In genomic region chr14:119895765-119896465, GRCm38 (mm10) we compare ENCODE assay signal across 13 mouse cellular contexts.
DNase-seq lines count a peak whose midpoint lies in the region; ATAC-seq and TF ChIP-seq lines count a peak whose summit lies in the region.
"Had no signal": no experiment of that assay in that cellular context is flagged by ENCODE, and none has a peak within 500 bp of the region (broad histone marks: within the 10 kb centered on the region; RNA-seq: fewer than 3 reads in every experiment).

No protein-coding gene starts in this region.

- no peaks in the 10 kb centered on the region for H3K9me3 ChIP-seq in neural tube, embryonic 12.5 days
- H3K9me3 ChIP-seq in neural tube, embryonic 15.5 days (replicated peaks) = no peaks in the 10 kb centered on the region
- no peaks in the 10 kb centered on the region for H3K9me3 ChIP-seq in hindbrain, postnatal 0 days (ENCODE audit: low read length)
- H3K9me3 ChIP-seq in intestine, postnatal 0 days (ENCODE audit: control insufficient read depth) = no peaks in the 10 kb centered on the region
- H3K9me3 ChIP-seq: heart, embryonic 13.5 days; liver, embryonic 15.5 days had no signal

- 51% methylated on average over 10 of the region's 10 CpGs for WGBS in neural tube, embryonic 12.5 days
- WGBS in neural tube, embryonic 15.5 days = 43% methylated on average over 10 of the region's 10 CpGs
- WGBS in hindbrain, postnatal 0 days = 51% methylated on average over 10 of the region's 10 CpGs
- WGBS in intestine, postnatal 0 days = 51% methylated on average over 10 of the region's 10 CpGs

- no peak overlapping the region for H3K4me2 ChIP-seq in neural tube, embryonic 12.5 days (replicated peaks)
- H3K4me2 ChIP-seq in neural tube, embryonic 15.5 days = no peak overlapping the region
- H3K4me2 ChIP-seq in hindbrain, postnatal 0 days (ENCODE audit: low read depth, low read length) = no peak overlapping the region
- no peak overlapping the region for H3K4me2 ChIP-seq in intestine, postnatal 0 days (replicated peaks; ENCODE audit: low read depth)
- H3K4me2 ChIP-seq: heart, embryonic 13.5 days; liver, embryonic 15.5 days had no signal

- TF ChIP-seq CTCF in hindbrain, postnatal 0 days (IDR thresholded peaks at IDR 0.05; ENCODE audit: low read depth) = no peak
- TF ChIP-seq CTCF in intestine, postnatal 0 days (IDR thresholded peaks at IDR 0.05; ENCODE audit: low read depth) = no peak

- no peak overlapping the region for H3K9ac ChIP-seq in neural tube, embryonic 12.5 days
- H3K9ac ChIP-seq in neural tube, embryonic 15.5 days (replicated peaks) = no peak overlapping the region
- H3K9ac ChIP-seq in hindbrain, postnatal 0 days (replicated peaks; ENCODE audit: low read length) = no peak overlapping the region
- H3K9ac ChIP-seq in intestine, postnatal 0 days (ENCODE audit: low read depth, low read length) = no peak overlapping the region
- H3K9ac ChIP-seq: heart, embryonic 13.5 days; liver, embryonic 15.5 days had no signal

- H3K4me3 ChIP-seq in neural tube, embryonic 12.5 days = no peak overlapping the region
- no peak overlapping the region for H3K4me3 ChIP-seq in neural tube, embryonic 15.5 days (replicated peaks)
- H3K4me3 ChIP-seq in hindbrain, postnatal 0 days (ENCODE audit: low read length) = no peak overlapping the region
- no peak overlapping the region for H3K4me3 ChIP-seq in intestine, postnatal 0 days (ENCODE audit: low read depth, low read length)
- H3K4me3 ChIP-seq: erythroblast, embryonic 14.5 days; heart, embryonic 13.5 days; liver, embryonic 15.5 days; megakaryocyte, embryonic 14.5 days had no signal

- peak; percentile 7 for DNase-seq in cerebellum, adult 9-11 months
- no peak for DNase-seq in cerebellum, adult 11-12 months
- DNase-seq in hindbrain, postnatal 0 days (ENCODE audit: low spot score) = peak; percentile 21
- no peak for DNase-seq in layer of hippocampus, adult 11-12 months (ENCODE audit: low spot score)
- no peak for DNase-seq in heart, adult 8-10 months (ENCODE audit: low spot score)
- DNase-seq: kidney, adult 18-20 months had no signal

- H3K27me3 ChIP-seq in neural tube, embryonic 12.5 days (replicated peaks) = no peaks in the 10 kb centered on the region
- no peaks in the 10 kb centered on the region for H3K27me3 ChIP-seq in neural tube, embryonic 15.5 days (replicated peaks)
- H3K27me3 ChIP-seq in hindbrain, postnatal 0 days (ENCODE audit: insufficient read depth, low read length) = no peaks in the 10 kb centered on the region
- H3K27me3 ChIP-seq in intestine, postnatal 0 days (replicated peaks; ENCODE audit: control insufficient read depth, insufficient read depth, low read length) = no peaks in the 10 kb centered on the region
- H3K27me3 ChIP-seq: heart, embryonic 13.5 days; liver, embryonic 15.5 days; megakaryocyte, embryonic 14.5 days had no signal

- no peaks in the 10 kb centered on the region for H3K36me3 ChIP-seq in neural tube, embryonic 12.5 days
- H3K36me3 ChIP-seq in neural tube, embryonic 15.5 days = no peaks in the 10 kb centered on the region
- H3K36me3 ChIP-seq in hindbrain, postnatal 0 days (ENCODE audit: insufficient read depth, low read length) = no peaks in the 10 kb centered on the region
- H3K36me3 ChIP-seq in intestine, postnatal 0 days (ENCODE audit: control insufficient read depth, insufficient read depth) = no peaks in the 10 kb centered on the region
- H3K36me3 ChIP-seq: heart, embryonic 13.5 days; liver, embryonic 15.5 days had no signal

- peak; percentile 52 for ATAC-seq in neural tube, embryonic 12.5 days (ENCODE audit: low FRiP score, low read depth)
- no peak for ATAC-seq in neural tube, embryonic 15.5 days (ENCODE audit: low FRiP score)
- no peak for ATAC-seq in hindbrain, postnatal 0 days
- ATAC-seq in intestine, postnatal 0 days = no peak

- no peaks in the 10 kb centered on the region for H3K4me1 ChIP-seq in neural tube, embryonic 12.5 days
- H3K4me1 ChIP-seq in neural tube, embryonic 15.5 days = no peaks in the 10 kb centered on the region
- no peaks in the 10 kb centered on the region for H3K4me1 ChIP-seq in hindbrain, postnatal 0 days (ENCODE audit: insufficient read depth, low read length)
- no peaks in the 10 kb centered on the region for H3K4me1 ChIP-seq in intestine, postnatal 0 days (replicated peaks; ENCODE audit: control insufficient read depth, insufficient read depth, low read length)
- H3K4me1 ChIP-seq: liver, embryonic 15.5 days; megakaryocyte, embryonic 14.5 days had no signal

- no peak overlapping the region for H3K27ac ChIP-seq in neural tube, embryonic 12.5 days
- H3K27ac ChIP-seq in neural tube, embryonic 15.5 days (replicated peaks) = no peak overlapping the region
- H3K27ac ChIP-seq in hindbrain, postnatal 0 days = no peak overlapping the region
- no peak overlapping the region for H3K27ac ChIP-seq in intestine, postnatal 0 days (ENCODE audit: low read depth, low read length)
- H3K27ac ChIP-seq: heart, embryonic 13.5 days; liver, embryonic 15.5 days had no signal

Comparison
In these comparisons a context has a peak if more than half of its experiments do, and no peak if none do; other contexts are left out.
1. DNase-seq: peak in cerebellum, adult 9-11 months (single experiment) and hindbrain, postnatal 0 days (single experiment); none in cerebellum, adult 11-12 months (single experiment), layer of hippocampus, adult 11-12 months (single experiment) and heart, adult 8-10 months (single experiment).